Mouse (Mus musculus) layer of hippocampus, adult 9-10 months (tissue): ENCODE results near the gene Atp5j.

Experiments
- DNase-seq: peaks from one replicate; pipeline ENCODE4 v3.0.0; 2022; ENCODE audit warnings: low spot score

The Atp5j gene

GRCm38 (mm10) chr16:84806175-84806574 is 29.2 kb downstream of the Atp5j start:
- DNase-seq: no peak

GRCm38 (mm10) chr16:84804866-84805265 is 30.6 kb downstream of the Atp5j start:
- no peak for DNase-seq

- no peak for DNase-seq
Measured at GRCm38 (mm10) chr16:84802217-84802616, 33.2 kb downstream of the Atp5j start.

- no peak for DNase-seq
Measured at GRCm38 (mm10) chr16:84800038-84800437, 35.4 kb downstream of the Atp5j start.

GRCm38 (mm10) chr16:84796678-84797077 is 38.7 kb downstream of the Atp5j start:
- DNase-seq: no peak

GRCm38 (mm10) chr16:84795337-84795736 is 40.1 kb downstream of the Atp5j start:
- no peak for DNase-seq

- DNase-seq: no peak
Measured at GRCm38 (mm10) chr16:84793401-84793800, 42.0 kb downstream of the Atp5j start.

GRCm38 (mm10) chr16:84790595-84791165 is 44.7 kb downstream of the Atp5j start:
- no peak for DNase-seq

- DNase-seq: no peak
Measured at GRCm38 (mm10) chr16:84784966-84785365, 50.5 kb downstream of the Atp5j start.

- no peak for DNase-seq
Measured at GRCm38 (mm10) chr16:84783279-84783678, 52.1 kb downstream of the Atp5j start.

GRCm38 (mm10) chr16:84779718-84780117 is 55.7 kb downstream of the Atp5j start:
- DNase-seq: no peak

- no peak for DNase-seq
Measured at GRCm38 (mm10) chr16:84778861-84779630, 56.4 kb downstream of the Atp5j start.

- no peak for DNase-seq
Measured at GRCm38 (mm10) chr16:84778431-84778830, 57.0 kb downstream of the Atp5j start.
